Mouse (Mus musculus) forebrain, embryonic 13.5 days (tissue): ENCODE results near the gene Fgf11. TPM values are rescaled to one million over a fixed set of nuclear protein-coding genes. Genes with fewer than 3 reads are reported as not detected.

Experiments
- ATAC-seq: fragments of 200-750 bp; cut with Nextera tagmentation; 2 replicates; pipeline ENCODE4 v1.8.0; 2017
- H3K27ac ChIP-seq: fragments of 300-500 bp; sonication (generic); 2 replicates; pipeline ENCODE4 v1.5.1; 2015; ENCODE audit warnings: inconsistent platforms, mild to moderate bottlenecking, moderate library complexity
- H3K27me3 ChIP-seq: fragments of 300-500 bp; sonication (generic); 2 replicates; pipeline ENCODE4 v1.6.1; 2015; ENCODE audit warnings: mild to moderate bottlenecking, inconsistent platforms
- H3K36me3 ChIP-seq: fragments of 300-500 bp; sonication (generic); 2 replicates; pipeline ENCODE4 v1.6.1; 2015; ENCODE audit warnings: mild to moderate bottlenecking, inconsistent platforms; ENCODE audit not compliant: poor library complexity, severe bottlenecking
- H3K4me1 ChIP-seq: fragments of 300-500 bp; sonication (generic); 2 replicates; pipeline ENCODE4 v1.6.1; 2015; ENCODE audit warnings: inconsistent platforms
- H3K4me2 ChIP-seq: fragments of 300-500 bp; sonication (generic); 2 replicates; pipeline ENCODE4 v1.6.1; 2015; ENCODE audit warnings: inconsistent platforms, mild to moderate bottlenecking, moderate library complexity
- H3K4me3 ChIP-seq: fragments of 300-500 bp; sonication (generic); 2 replicates; pipeline ENCODE4 v1.5.1; 2015; ENCODE audit warnings: mild to moderate bottlenecking, inconsistent platforms
- H3K9ac ChIP-seq: fragments of 300-500 bp; sonication (generic); 2 replicates; pipeline ENCODE4 v1.6.1; 2015; ENCODE audit warnings: mild to moderate bottlenecking, inconsistent platforms
- H3K9me3 ChIP-seq: fragments of 300-500 bp; sonication (generic); replicated peaks from 2 replicates; pipeline ENCODE4 v1.6.1; 2016; ENCODE audit warnings: inconsistent platforms
- WGBS: fragments of 180-500 bp; shearing (Covaris S2); methylation state at CpG from one replicate; pipeline ENCODE4 v1.1.7; 2015; 5-methylcytosine and 5-hydroxymethylcytosine counted together
- polyA plus RNA-seq: library from polyadenylated mRNA; unstranded; fragments of >200 nt; fragmentation: Nextera tagmentation; extraction: Ambion mirVana; gene quantifications from 2 replicates; pipeline ENCODE4 v1.2.1, GENCODE M21; 2015

Gene Fgf11
- 3.3 and 3.8 TPM in 2 replicates for polyA plus RNA-seq

DNA sequence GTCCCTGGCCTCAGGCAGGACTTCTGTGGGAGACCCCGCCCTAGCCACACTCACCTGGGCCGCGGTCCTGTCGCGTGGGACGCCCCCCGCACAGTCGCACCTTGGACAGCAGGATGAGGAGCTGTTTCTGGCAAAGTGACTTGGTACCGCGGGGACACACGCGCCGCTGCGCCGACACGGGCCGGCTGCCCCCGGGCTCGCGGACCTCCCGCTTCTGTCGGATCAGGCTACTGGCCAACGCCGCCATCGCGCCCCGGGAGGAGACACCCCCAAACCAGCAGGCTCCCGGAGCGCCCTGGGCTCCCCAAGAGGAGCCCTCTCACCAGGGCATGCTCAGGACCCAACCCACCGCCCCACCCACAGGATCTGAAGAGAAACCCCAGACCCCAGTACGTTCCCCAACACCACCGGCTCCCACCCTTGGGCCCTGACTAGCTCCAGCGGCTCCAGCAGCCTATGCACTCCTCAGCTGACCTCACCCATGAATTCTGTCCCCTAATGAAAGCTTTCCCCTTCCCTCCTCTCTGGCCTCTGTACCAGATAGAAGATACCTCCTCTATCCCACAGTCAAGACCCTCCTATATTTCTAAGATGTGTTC is at the start of gene Fgf11:
Gene Fgf11, minus strand, starts transcription at position 479 of the 599 bp plus-strand sequence.
- Histone ChIP-seq H3K4me1 (peaks cover 64% of the 10 kb centered on the region), H3K27me3 (peaks cover 56% of the 10 kb centered on the region), H3K9ac (peak within 1 kb of the TSS; percentile 76), H3K27ac (peak within 1 kb of the TSS; percentile 91), H3K4me3 (peak within 1 kb of the TSS; percentile 54), H3K9me3 (0 out of 2 replicates have a peak, but pooled peaks cover 2% of the 10 kb centered on the region), H3K36me3 (no peaks in the 10 kb centered on the region), H3K4me2 (peak within 1 kb of the TSS; percentile 97)
- WGBS = 2% methylated on average over 32 of the region's 33 CpGs
- no peak for ATAC-seq

DNA sequence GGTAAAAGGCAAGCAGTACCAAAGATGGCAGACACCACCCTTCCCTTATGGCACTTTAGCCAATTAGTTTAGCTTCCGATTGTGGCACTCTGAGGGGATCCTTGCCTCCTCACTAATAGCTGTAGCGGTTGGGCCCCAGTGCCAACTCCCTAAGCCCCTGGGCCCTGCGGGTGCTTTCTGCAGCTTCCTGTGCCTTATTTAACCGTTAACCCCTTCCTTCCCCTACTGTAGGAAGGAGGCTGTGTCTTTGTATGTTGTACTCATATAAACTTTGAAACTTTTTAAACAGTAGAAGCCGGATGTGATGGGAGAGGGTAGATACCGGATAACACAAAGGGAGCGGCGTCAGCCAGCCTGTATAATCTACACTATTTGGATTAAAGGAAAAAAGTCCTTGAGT is 49.1 kb upstream of the Fgf11 start:
- Histone ChIP-seq H3K9ac (no peak overlapping the region), H3K4me1 (peaks cover 24% of the 10 kb centered on the region), H3K4me3 (no peak overlapping the region), H3K27me3 (no peaks in the 10 kb centered on the region), H3K4me2 (no peak overlapping the region), H3K36me3 (peaks cover 43% of the 10 kb centered on the region), H3K9me3 (no peaks in the 10 kb centered on the region), H3K27ac (no peak overlapping the region)
- ATAC-seq = no peak
- 73% methylated on average over 8 of the region's 8 CpGs for WGBS

DNA sequence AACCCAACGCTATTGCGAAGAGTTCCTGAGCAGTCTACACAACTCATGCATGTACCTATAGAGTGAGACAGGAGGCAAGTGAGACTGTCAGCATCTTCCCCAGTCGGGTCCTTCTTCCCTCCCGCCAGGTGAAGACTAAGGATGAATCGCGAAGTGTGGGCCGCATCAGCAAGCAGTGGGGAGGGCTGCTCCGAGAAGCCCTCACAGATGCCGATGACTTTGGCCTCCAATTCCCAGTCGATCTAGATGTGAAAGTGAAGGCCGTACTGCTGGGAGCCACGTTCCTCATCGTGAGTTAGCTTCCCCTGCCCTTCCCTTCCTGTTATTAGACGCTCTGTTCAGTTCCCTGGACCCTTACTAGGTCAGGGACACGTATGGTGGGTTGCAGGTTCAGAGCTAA is 48.2 kb upstream of the Fgf11 start:
- Histone ChIP-seq H3K36me3 (peaks cover 43% of the 10 kb centered on the region), H3K4me2 (no peak overlapping the region), H3K4me1 (peaks cover 31% of the 10 kb centered on the region), H3K4me3 (no peak overlapping the region), H3K27me3 (no peaks in the 10 kb centered on the region), H3K9ac (no peak overlapping the region), H3K27ac (peak overlapping the region; percentile 14; the same call in 1 of the 2 replicates), H3K9me3 (no peaks in the 10 kb centered on the region)
- 93% methylated on average over 15 of the region's 15 CpGs for WGBS
- no peak for ATAC-seq

DNA sequence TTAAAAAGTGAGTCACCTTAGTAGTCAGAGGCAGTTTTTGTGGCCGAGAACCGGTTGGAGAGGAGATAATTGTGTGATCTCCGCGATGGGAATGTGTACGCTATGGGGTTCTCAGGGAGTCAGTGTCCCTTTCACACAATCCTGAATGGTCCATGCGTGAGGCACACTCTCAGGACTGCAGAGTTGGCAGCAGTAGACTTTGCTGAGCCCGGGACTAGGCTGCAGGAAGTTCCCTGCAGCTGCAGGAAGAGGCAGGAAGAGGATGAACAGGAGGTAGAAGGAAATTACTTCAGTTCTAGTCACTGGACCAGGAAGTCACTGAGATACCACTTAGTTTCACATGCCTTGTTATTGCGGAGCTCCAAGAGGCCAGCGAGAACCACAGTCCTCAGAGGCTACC is 47.5 kb upstream of the Fgf11 start:
- H3K9ac ChIP-seq = no peak overlapping the region
- H3K36me3 ChIP-seq = peaks cover 43% of the 10 kb centered on the region
- H3K4me3 ChIP-seq = no peak overlapping the region
- H3K4me1 ChIP-seq = peaks cover 31% of the 10 kb centered on the region
- WGBS = 91% methylated on average over 9 of the region's 9 CpGs
- H3K4me2 ChIP-seq = no peak overlapping the region
- ATAC-seq = no peak
- no peaks in the 10 kb centered on the region for H3K27me3 ChIP-seq
- no peaks in the 10 kb centered on the region for H3K9me3 ChIP-seq
- H3K27ac ChIP-seq = peak overlapping the region; percentile 14

DNA sequence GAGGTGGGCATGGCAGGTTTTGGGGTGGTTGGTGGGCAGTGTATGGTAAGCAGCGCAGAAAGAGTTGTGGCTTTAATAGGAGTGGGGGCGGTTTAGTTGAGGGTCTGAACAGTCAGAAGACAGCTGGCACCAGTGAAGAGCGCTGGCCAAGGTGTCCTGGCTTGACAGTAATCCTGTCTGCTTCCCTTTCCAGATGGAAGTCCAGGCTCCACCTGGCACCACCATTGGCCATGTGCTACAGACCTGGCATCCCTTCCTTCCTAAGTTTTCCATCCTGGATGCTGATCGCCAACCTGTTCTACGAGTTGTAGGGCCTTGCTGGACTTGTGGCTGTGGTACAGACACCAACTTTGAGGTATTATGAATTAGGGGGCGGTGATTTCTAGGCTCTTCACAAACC is 46.4 kb upstream of the Fgf11 start:
- no peak for ATAC-seq
- Histone ChIP-seq H3K4me2 (peak overlapping the region; percentile 72), H3K27me3 (no peaks in the 10 kb centered on the region), H3K9ac (0 out of 2 replicates have a peak overlapping the region, but pooled peaks have one; percentile 84), H3K4me1 (peaks cover 31% of the 10 kb centered on the region), H3K4me3 (peak overlapping the region; percentile 73), H3K27ac (no peak overlapping the region), H3K9me3 (no peaks in the 10 kb centered on the region), H3K36me3 (peaks cover 43% of the 10 kb centered on the region)
- 95% methylated on average over 6 of the region's 6 CpGs for WGBS

DNA sequence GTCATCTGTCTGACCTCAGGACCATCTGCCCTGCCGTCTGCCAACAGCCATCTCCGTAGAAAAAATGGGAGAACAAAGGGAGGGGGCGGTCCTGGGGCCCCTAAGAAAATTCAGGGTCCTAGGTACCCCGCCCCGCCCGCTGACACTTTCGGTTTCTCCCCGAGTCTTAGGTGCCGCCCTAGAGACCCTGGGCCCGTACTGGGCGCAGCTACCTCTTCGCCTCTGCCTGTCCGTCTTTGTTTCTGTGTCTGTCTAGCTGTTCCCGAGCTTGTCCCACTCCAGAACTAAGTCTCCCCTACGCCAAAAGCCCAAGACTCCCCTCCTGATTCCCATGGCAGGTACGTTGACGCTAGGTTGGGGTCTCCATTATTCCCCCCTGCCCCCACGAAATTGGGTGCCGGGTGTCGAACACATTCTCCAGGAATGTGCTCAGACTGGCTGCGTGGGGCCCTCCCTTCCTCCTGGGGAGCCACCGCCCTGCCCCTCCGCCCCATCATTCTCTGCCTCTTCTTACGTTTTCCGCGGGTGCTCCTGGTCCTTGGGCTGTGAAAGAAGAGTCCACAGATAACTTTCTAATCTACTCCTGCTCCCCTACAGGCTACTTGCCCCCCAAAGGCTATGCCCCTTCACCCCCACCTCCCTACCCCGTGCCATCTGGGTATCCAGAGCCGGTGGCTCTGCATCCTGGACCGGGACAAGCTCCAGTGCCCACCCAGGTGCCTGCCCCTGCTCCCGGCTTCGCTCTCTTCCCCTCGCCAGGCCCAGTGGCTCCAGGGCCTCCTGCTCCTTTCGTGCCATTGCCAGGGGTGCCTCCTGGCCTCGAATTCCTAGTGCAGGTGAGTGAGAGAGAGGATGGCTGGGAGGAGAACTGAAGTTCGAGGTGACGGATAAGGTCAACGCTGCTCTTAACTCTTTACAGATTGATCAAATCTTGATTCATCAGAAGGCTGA is 45.4 kb upstream of the Fgf11 start:
- WGBS = 15% methylated on average over 36 of the region's 37 CpGs
- ATAC-seq = peak; percentile 60
- H3K4me2 ChIP-seq = peak overlapping the region; percentile 72
- H3K27me3 ChIP-seq = no peaks in the 10 kb centered on the region
- peak overlapping the region; percentile 73 for H3K4me3 ChIP-seq
- H3K27ac ChIP-seq = peak overlapping the region; percentile 94
- H3K4me1 ChIP-seq = peaks cover 31% of the 10 kb centered on the region
- peak overlapping the region; percentile 84 for H3K9ac ChIP-seq
- peaks cover 39% of the 10 kb centered on the region for H3K36me3 ChIP-seq
- H3K9me3 ChIP-seq = no peaks in the 10 kb centered on the region

DNA sequence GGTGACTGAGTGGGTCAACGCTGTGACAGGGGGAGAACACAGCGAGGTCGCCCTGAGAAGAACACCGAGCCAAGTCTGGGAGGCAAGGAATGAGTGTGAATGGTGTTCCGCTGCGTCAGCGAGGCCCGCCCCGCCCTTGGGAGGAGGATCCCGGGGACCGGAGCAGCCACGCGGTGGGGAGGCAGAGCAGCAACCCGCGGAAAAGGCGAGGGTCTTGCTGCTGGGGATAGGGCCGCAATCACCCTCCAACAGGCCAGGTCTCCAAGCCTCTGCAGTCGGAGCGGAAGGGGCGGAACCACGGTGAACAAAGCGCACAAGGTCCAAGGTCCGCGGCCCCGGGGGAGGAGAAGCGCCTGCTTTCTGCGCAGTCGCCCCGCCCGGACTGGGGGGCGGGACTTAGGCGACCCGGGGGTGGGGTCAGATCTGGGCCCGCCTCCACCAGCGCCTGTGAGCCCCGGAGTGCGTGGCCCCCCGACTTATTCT is 44.6 kb upstream of the Fgf11 start, which contains the start of gene Plscr3:
Gene Plscr3, plus strand, starts transcription at position 179 of the 483 bp plus-strand sequence.
- Histone ChIP-seq H3K4me1 (peaks cover 31% of the 10 kb centered on the region), H3K4me3 (peak within 1 kb of the TSS; percentile 73), H3K36me3 (peaks cover 31% of the 10 kb centered on the region), H3K9ac (peak within 1 kb of the TSS; percentile 84), H3K27me3 (no peaks in the 10 kb centered on the region), H3K9me3 (no peaks in the 10 kb centered on the region), H3K4me2 (peak within 1 kb of the TSS; percentile 72), H3K27ac (peak within 1 kb of the TSS; percentile 94)
- under 1% methylated on average over 33 of the region's 38 CpGs for WGBS
- peak; percentile 94 for ATAC-seq

DNA sequence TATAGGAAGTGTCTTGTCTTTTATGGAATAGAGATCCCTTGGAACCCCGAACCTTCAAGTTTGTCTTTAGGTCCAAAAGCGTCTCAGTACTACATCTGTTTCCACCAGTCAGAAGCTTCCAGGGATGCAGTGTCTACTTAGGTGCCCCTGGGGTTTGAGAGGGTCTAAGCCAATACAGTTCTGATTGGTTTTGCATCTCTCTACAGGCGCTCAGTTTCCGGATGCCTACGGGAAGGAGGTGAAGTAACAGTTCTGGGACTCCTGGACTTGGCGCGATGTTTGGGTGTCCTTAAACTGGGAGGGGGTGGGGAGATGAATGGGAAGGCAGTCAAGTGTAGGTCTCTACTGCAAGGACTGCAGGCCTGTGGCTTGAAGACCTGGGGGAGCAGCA is 37.1 kb upstream of the Fgf11 start:
- ATAC-seq = peak; percentile 4; the same call in 1 of the 2 replicates
- 2% methylated on average over 7 of the region's 7 CpGs for WGBS

DNA sequence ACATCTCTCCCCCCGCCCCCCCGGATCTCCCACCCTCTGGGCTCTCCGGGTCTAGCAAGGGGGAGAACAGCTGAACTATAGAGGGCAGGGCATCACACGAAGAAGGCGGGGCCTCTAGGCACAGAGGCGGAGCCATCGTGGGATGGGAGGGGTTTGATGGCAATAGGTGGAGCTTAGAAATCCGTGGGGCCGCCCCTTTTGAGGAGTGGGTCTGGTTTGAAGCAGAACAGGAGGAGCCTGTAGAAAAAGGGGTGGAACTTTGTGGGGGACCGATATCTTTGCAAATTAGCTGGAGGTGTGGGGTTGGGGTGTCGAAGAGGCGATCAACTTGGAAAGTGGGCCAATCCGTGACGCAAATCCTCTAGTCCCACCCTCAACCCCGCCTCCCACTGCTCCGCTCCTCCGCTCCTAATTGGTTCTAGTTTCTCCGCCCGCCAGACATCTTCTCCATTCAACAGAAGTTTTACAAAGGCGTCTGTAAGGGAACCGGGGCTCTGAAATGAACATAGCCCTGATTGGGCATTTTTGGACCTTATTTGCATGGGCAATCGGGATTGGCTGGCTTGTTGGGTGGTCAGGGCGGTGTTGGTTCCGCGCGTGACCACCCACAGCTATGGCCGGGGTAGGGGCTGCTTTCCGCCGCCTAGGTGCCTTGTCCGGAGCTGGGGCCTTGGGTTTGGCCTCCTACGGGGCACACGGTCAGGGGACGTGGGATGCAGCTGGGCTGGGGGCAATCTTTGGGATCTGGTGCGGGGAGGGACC is 36.5 kb upstream of the Fgf11 start, which contains the start of gene Tmem256:
Gene Tmem256, plus strand, starts transcription at position 563 of the 762 bp plus-strand sequence.
- peak; percentile 92 for ATAC-seq
- Histone ChIP-seq H3K4me1 (peaks cover 45% of the 10 kb centered on the region), H3K9me3 (no peaks in the 10 kb centered on the region), H3K27ac (peak within 1 kb of the TSS; percentile 96), H3K27me3 (peaks cover 4% of the 10 kb centered on the region; the same call in 1 of the 2 replicates), H3K4me3 (peak within 1 kb of the TSS; percentile 94), H3K9ac (peak within 1 kb of the TSS; percentile 96), H3K4me2 (peak within 1 kb of the TSS; percentile 94), H3K36me3 (peaks cover 9% of the 10 kb centered on the region; the same call in 1 of the 2 replicates)
- WGBS = under 1% methylated on average over 34 of the region's 34 CpGs

More for the DNA sequence above, 37.1 kb upstream of the Fgf11 start:
- peak overlapping the region; percentile 94 for H3K4me2 ChIP-seq
- H3K4me3 ChIP-seq = peak overlapping the region; percentile 94
- peak overlapping the region; percentile 68 for H3K9ac ChIP-seq
- H3K9me3 ChIP-seq = no peaks in the 10 kb centered on the region
- peaks cover 3% of the 10 kb centered on the region; the same call in 1 of the 2 replicates for H3K36me3 ChIP-seq
- peak overlapping the region; percentile 96 for H3K27ac ChIP-seq
- peaks cover 40% of the 10 kb centered on the region for H3K4me1 ChIP-seq
- H3K27me3 ChIP-seq = 0 out of 2 replicates have a peak, but pooled peaks cover under 1% of the 10 kb centered on the region

DNA sequence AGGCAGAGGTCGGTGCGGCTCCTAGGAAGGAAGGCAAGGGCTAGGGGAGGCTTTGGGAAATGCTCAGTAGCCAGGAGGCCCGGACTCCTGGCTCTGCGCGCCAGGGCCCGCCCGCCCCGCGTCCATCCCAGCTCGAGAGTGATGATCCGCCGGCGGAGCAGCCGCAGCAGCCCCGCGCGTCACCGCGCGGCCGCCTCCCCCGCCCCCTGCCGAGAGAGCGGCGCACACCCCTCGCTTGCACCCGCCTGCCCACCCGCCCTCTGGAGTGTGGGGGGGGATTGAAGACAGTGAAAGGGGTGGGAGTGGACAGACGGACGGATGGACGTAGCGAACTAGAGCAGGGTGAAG is 35.9 kb upstream of the Fgf11 start, which contains the start of gene Nlgn2:
Gene Nlgn2, minus strand, starts transcription at position 181 of the 348 bp plus-strand sequence.
- peaks cover 49% of the 10 kb centered on the region for H3K4me1 ChIP-seq
- H3K27me3 ChIP-seq = peaks cover 4% of the 10 kb centered on the region; the same call in 1 of the 2 replicates
- peaks cover 15% of the 10 kb centered on the region for H3K36me3 ChIP-seq
- WGBS = 1% methylated on average over 14 of the region's 32 CpGs
- H3K4me3 ChIP-seq = peak within 1 kb of the TSS; percentile 94
- peak within 1 kb of the TSS; percentile 96 for H3K9ac ChIP-seq
- H3K9me3 ChIP-seq = no peaks in the 10 kb centered on the region
- peak within 1 kb of the TSS; percentile 96 for H3K27ac ChIP-seq
- ATAC-seq = peak; percentile 72; the same call in 1 of the 2 replicates
- peak within 1 kb of the TSS; percentile 94 for H3K4me2 ChIP-seq
